Mouse (Mus musculus) C2C12 (cell line): ENCODE measurements around the gene Ccdc146.

ENCODE experiments used
- CTCF ChIP-seq: IDR thresholded peaks from one replicate; pipeline ENCODE4 v1.5.1; 2011; ENCODE audit not compliant: control insufficient read depth, insufficient read depth, insufficient read length
- MYOG ChIP-seq: IDR thresholded peaks from one replicate; pipeline ENCODE4 v1.6.1; 2011; ENCODE audit not compliant: control insufficient read depth, insufficient read length; ENCODE audit errors: extremely low read depth
- USF1 ChIP-seq: IDR thresholded peaks from one replicate; pipeline ENCODE4 v1.6.1; 2011; ENCODE audit warnings: low read depth, mild to moderate bottlenecking, control low read depth, moderate library complexity

DNA sequence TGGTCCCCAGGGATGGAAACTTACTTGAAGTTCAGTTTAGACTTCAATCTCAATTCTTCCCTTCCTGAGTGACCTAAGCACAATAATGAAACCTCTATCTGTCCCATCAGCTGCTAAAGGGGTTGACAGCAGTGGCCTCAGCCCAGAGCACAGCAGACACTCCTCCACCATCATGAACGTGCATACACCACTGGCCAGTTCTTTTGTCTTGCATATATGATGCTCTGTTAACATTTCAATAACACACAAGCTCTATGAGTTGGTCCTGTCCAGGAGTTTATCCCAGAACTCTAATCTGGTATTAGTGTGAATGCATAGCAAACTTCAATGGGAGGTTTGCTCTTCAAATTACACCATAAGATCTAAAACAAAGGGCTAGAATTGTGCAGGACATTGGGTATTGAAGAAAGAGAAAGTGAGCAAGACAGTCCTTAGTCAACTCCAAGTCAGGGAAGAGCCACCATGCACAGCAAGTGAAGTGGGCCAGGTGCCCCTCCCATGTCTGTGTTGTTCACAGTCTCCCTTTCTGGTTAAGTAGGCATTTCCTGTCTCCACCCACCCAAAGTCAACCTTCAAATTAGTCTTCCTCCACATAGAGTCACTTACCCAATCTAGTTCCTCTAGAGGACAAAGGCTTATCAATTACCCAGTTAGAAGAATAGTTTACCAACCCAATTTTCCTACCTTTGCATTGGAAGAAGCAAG lies 10.2 kb downstream of the Ccdc146 start:
- TF ChIP-seq CTCF (no peak), USF1 (no peak), MYOG (no peak)
